Mouse (Mus musculus): Measurements from ENCODE around the gene Mios. TPM values are rescaled to one million over a fixed set of nuclear protein-coding genes. Genes with fewer than 3 reads are reported as not detected.
A peak's percentile ranks its signal among the peaks of the same experiment; 100 is the strongest.

The Mios gene
- polyA plus RNA-seq, 1 experiment from 2014 or later, result 31.1 TPM

GRCm38 (mm10) chr6:8271047-8271446, 62.0 kb downstream of the Mios start:
- WGBS, result 79% methylated on average over 3 of the region's 3 CpGs
- no peak overlapping the region for H3K9ac ChIP-seq (replicated peaks; ENCODE audit: low read depth, low read length)
- no peak overlapping the region for H3K4me2 ChIP-seq (ENCODE audit: low read depth, low read length)
- H3K4me1 ChIP-seq (ENCODE audit: control insufficient read depth, insufficient read depth, low read length), result no peaks in the 10 kb centered on the region
- H3K36me3 ChIP-seq (ENCODE audit: control insufficient read depth, insufficient read depth, low read length), result no peaks in the 10 kb centered on the region; the same call in 1 of the 2 replicates
- no peak for ATAC-seq (ENCODE audit: low read depth)
- no peaks in the 10 kb centered on the region for H3K27me3 ChIP-seq (ENCODE audit: control insufficient read depth, insufficient read depth, low read length)
- no peaks in the 10 kb centered on the region for H3K9me3 ChIP-seq (ENCODE audit: control insufficient read depth, low read length)
- no peak overlapping the region for H3K4me3 ChIP-seq (ENCODE audit: low read depth, low read length)
- H3K27ac ChIP-seq (ENCODE audit: low read depth, low read length), result no peak overlapping the region

DNA sequence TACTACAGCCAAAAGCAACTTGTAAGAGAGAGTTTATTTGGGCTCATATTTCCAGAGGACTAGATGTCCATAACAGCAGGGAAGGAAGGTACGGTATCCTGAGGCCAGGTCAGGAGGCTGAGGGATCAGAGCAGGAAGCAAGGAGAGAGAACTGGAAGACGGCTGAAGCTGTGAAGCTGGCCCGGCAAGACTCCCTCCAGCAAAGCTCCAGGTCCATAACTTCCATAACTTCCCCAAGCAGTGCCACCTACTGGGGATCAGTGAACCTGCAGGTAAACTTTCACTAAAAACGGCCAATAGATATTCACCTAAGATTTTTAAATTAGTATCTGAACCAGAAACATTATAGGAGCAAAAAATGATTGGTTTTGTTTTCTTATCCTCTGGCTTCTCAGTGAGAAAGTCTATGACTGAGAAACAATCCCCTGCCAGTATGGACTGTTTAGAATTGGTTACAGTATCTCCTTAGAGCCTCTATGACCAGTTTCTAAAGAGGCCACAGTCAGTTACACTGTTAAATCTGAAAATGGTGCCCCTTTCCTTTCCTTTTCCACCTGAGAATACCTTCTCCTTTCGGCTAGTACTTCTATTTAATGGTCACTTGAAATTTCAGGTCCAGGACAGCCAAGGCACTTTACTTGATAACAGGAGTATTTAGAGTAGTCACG, 65.5 kb downstream of the Mios start:
- H3K27ac ChIP-seq (ENCODE audit: low read depth, low read length), result no peak overlapping the region
- peak; percentile 69; the same call in 1 of the 2 replicates for ATAC-seq (ENCODE audit: low read depth)
- no peak overlapping the region for H3K9ac ChIP-seq (replicated peaks; ENCODE audit: low read depth, low read length)
- H3K4me2 ChIP-seq (ENCODE audit: low read depth, low read length), result no peak overlapping the region
- H3K27me3 ChIP-seq (ENCODE audit: control insufficient read depth, insufficient read depth, low read length), result no peaks in the 10 kb centered on the region
- 38% methylated on average over 6 of the region's 6 CpGs for WGBS
- no peak overlapping the region for H3K4me3 ChIP-seq (ENCODE audit: low read depth, low read length)
- H3K4me1 ChIP-seq (ENCODE audit: control insufficient read depth, insufficient read depth, low read length), result no peaks in the 10 kb centered on the region
- H3K36me3 ChIP-seq (ENCODE audit: control insufficient read depth, insufficient read depth, low read length), result no peaks in the 10 kb centered on the region; the same call in 1 of the 2 replicates
- H3K9me3 ChIP-seq (ENCODE audit: control insufficient read depth, low read length), result no peaks in the 10 kb centered on the region

GRCm38 (mm10) chr6:8275098-8275497, 66.1 kb downstream of the Mios start:
- WGBS, result 10% methylated on average over 1 of the region's 1 CpGs
- ATAC-seq (ENCODE audit: low read depth), result peak; percentile 72
- H3K4me3 ChIP-seq (ENCODE audit: low read depth, low read length), result no peak overlapping the region
- no peak overlapping the region for H3K9ac ChIP-seq (replicated peaks; ENCODE audit: low read depth, low read length)
- no peaks in the 10 kb centered on the region for H3K9me3 ChIP-seq (ENCODE audit: control insufficient read depth, low read length)
- H3K4me2 ChIP-seq (ENCODE audit: low read depth, low read length), result no peak overlapping the region
- no peaks in the 10 kb centered on the region for H3K27me3 ChIP-seq (ENCODE audit: control insufficient read depth, insufficient read depth, low read length)
- H3K36me3 ChIP-seq (ENCODE audit: control insufficient read depth, insufficient read depth, low read length), result no peaks in the 10 kb centered on the region; the same call in 1 of the 2 replicates
- H3K4me1 ChIP-seq (ENCODE audit: control insufficient read depth, insufficient read depth, low read length), result no peaks in the 10 kb centered on the region
- H3K27ac ChIP-seq (ENCODE audit: low read depth, low read length), result no peak overlapping the region

DNA sequence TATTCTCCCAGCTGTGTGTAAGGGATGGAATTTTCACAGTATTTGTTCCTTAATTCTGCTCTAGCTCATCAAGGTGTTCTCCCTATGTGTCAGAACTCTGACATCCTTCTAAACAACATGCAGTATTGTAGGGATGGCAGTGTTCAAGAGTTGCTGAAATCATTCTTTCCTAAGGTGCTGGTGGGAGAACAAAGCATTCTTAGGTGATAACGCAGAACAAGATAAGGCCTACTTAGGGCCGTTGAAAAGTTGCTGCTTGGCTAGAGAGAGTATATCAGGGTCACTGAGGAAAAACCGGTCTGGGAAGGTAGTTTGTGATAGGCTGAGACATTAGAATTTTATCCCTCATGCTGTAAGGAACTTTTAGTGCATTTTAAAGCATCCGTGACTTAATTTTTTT, 67.4 kb downstream of the Mios start:
- no peak for ATAC-seq (ENCODE audit: low read depth)
- H3K36me3 ChIP-seq (ENCODE audit: control insufficient read depth, insufficient read depth, low read length), result no peaks in the 10 kb centered on the region
- H3K27me3 ChIP-seq (ENCODE audit: control insufficient read depth, insufficient read depth, low read length), result no peaks in the 10 kb centered on the region
- H3K4me3 ChIP-seq (ENCODE audit: low read depth, low read length), result no peak overlapping the region
- no peaks in the 10 kb centered on the region for H3K9me3 ChIP-seq (ENCODE audit: control insufficient read depth, low read length)
- H3K4me2 ChIP-seq (ENCODE audit: low read depth, low read length), result no peak overlapping the region
- WGBS, result 88% methylated on average over 4 of the region's 4 CpGs
- H3K27ac ChIP-seq (ENCODE audit: low read depth, low read length), result no peak overlapping the region
- H3K9ac ChIP-seq (replicated peaks; ENCODE audit: low read depth, low read length), result no peak overlapping the region
- no peaks in the 10 kb centered on the region for H3K4me1 ChIP-seq (ENCODE audit: control insufficient read depth, insufficient read depth, low read length)

GRCm38 (mm10) chr6:8278426-8279002, 69.5 kb downstream of the Mios start:
- Histone ChIP-seq H3K27ac (ENCODE audit: low read depth, low read length) (no peak overlapping the region), H3K36me3 (ENCODE audit: control insufficient read depth, insufficient read depth, low read length) (no peaks in the 10 kb centered on the region), H3K9me3 (ENCODE audit: control insufficient read depth, low read length) (no peaks in the 10 kb centered on the region), H3K4me3 (ENCODE audit: low read depth, low read length) (no peak overlapping the region), H3K27me3 (ENCODE audit: control insufficient read depth, insufficient read depth, low read length) (no peaks in the 10 kb centered on the region), H3K4me1 (ENCODE audit: control insufficient read depth, insufficient read depth, low read length) (no peaks in the 10 kb centered on the region), H3K9ac (replicated peaks; ENCODE audit: low read depth, low read length) (no peak overlapping the region), H3K4me2 (ENCODE audit: low read depth, low read length) (no peak overlapping the region)
- WGBS, result 70% methylated on average over 5 of the region's 5 CpGs
- ATAC-seq (ENCODE audit: low read depth), result no peak

GRCm38 (mm10) chr6:8283255-8283654, 74.2 kb downstream of the Mios start:
- no peaks in the 10 kb centered on the region for H3K9me3 ChIP-seq (ENCODE audit: control insufficient read depth, low read length)
- 82% methylated on average over 4 of the region's 4 CpGs for WGBS
- H3K27me3 ChIP-seq (ENCODE audit: control insufficient read depth, insufficient read depth, low read length), result no peaks in the 10 kb centered on the region
- H3K4me2 ChIP-seq (ENCODE audit: low read depth, low read length), result no peak overlapping the region
- H3K27ac ChIP-seq (ENCODE audit: low read depth, low read length), result no peak overlapping the region
- no peak for ATAC-seq (ENCODE audit: low read depth)
- H3K9ac ChIP-seq (replicated peaks; ENCODE audit: low read depth, low read length), result no peak overlapping the region
- H3K4me3 ChIP-seq (ENCODE audit: low read depth, low read length), result no peak overlapping the region
- H3K4me1 ChIP-seq (ENCODE audit: control insufficient read depth, insufficient read depth, low read length), result no peaks in the 10 kb centered on the region
- no peaks in the 10 kb centered on the region for H3K36me3 ChIP-seq (ENCODE audit: control insufficient read depth, insufficient read depth, low read length)

GRCm38 (mm10) chr6:8285401-8285960, 76.5 kb downstream of the Mios start:
- no peaks in the 10 kb centered on the region for H3K9me3 ChIP-seq (ENCODE audit: control insufficient read depth, low read length)
- H3K4me1 ChIP-seq (ENCODE audit: control insufficient read depth, insufficient read depth, low read length), result no peaks in the 10 kb centered on the region
- ATAC-seq (ENCODE audit: low read depth), result no peak
- H3K4me2 ChIP-seq (ENCODE audit: low read depth, low read length), result no peak overlapping the region
- 76% methylated on average over 3 of the region's 3 CpGs for WGBS
- H3K9ac ChIP-seq (replicated peaks; ENCODE audit: low read depth, low read length), result no peak overlapping the region
- H3K36me3 ChIP-seq (ENCODE audit: control insufficient read depth, insufficient read depth, low read length), result no peaks in the 10 kb centered on the region
- no peak overlapping the region for H3K27ac ChIP-seq (ENCODE audit: low read depth, low read length)
- H3K27me3 ChIP-seq (ENCODE audit: control insufficient read depth, insufficient read depth, low read length), result no peaks in the 10 kb centered on the region
- H3K4me3 ChIP-seq (ENCODE audit: low read depth, low read length), result no peak overlapping the region

Other genes with a start within 250 kb of the Mios start
- gene Col28a1, start 16.6 kb upstream of the Mios start, polyA plus RNA-seq (2014; fragmentation: Nextera tagmentation; extraction: Ambion mirVana), result 0.35 and 5.2 TPM in 2 replicates
- gene Rpa3, start 50.0 kb downstream of the Mios start, polyA plus RNA-seq (2014; fragmentation: Nextera tagmentation; extraction: Ambion mirVana), result 49.4 and 52.5 TPM in 2 replicates
- 55.4 and 60.0 TPM in 2 replicates for gene Umad1, start 50.1 kb downstream of the Mios start, polyA plus RNA-seq (2014; fragmentation: Nextera tagmentation; extraction: Ambion mirVana)
- 7.7 and 18.3 TPM in 2 replicates for gene Gm45062, start 50.2 kb downstream of the Mios start, polyA plus RNA-seq (2014; fragmentation: Nextera tagmentation; extraction: Ambion mirVana)